Mouse (Mus musculus): ENCODE results near the gene Mybpc2.

Mybpc2 gene

DNA sequence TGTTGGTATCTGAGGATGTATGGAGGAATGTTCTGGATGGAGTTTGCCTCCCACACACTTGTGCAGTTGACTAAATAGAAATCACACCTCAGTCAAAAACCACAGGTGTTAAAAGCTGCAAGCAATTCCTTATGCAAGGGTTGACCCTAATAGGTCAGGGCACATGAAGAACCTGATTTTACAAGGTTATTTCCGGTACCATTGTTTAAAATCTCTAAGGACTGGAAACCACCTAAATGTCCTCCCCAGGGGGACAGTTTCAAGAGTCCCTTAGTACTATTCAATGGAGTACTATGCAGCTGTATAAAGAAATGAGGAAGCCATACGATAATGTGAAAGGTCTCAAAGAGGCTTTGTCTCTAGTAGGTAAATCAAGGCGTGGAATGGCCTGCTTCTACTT is 21.8 kb upstream of the Mybpc2 start:
- DNase-seq (ENCODE audit: low spot score in 2 of 2): no peak

DNA sequence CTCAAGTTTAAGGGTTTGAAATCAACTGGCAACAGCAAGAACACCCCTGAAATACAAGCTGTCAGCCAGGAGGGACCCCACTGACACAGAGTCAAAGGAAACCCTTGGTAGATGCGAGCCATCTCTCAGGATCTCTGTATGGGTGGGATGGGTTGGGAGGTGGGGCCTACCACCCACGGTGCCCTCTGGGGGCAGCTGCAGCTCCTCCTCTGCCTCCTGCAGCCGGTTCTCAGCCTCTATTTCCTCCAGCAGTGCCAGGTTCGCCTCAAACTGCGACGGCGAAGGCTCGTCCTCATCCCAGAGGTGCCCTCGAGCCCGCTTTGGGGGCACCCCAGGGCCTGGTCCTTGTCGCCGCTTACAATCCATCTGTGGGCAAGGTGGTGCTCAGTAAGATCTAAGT is 18.6 kb upstream of the Mybpc2 start:
- DNase-seq (ENCODE audit: low spot score in 2 of 2): no peak

DNA sequence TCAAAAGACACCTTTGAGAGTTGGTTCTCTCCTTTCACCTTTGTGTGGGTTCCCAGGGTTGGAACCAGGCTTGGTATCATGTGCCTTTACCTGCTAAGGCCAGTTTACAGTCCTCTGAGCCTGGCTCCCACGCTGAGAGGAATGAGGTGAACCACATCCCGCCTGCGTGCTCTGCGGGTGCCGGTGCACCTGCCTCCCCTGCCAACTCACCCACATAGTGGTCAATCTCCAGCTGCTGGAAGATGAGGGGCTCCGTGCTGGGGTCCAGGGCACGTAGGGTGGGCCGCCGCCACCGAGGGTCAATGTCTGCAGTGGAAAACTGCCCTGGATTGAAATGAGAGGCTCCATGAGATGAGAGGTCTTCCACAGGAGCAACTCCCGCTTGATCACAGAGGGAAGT is 18.1 kb upstream of the Mybpc2 start:
- DNase-seq (ENCODE audit: low spot score in 2 of 2): no peak

DNA sequence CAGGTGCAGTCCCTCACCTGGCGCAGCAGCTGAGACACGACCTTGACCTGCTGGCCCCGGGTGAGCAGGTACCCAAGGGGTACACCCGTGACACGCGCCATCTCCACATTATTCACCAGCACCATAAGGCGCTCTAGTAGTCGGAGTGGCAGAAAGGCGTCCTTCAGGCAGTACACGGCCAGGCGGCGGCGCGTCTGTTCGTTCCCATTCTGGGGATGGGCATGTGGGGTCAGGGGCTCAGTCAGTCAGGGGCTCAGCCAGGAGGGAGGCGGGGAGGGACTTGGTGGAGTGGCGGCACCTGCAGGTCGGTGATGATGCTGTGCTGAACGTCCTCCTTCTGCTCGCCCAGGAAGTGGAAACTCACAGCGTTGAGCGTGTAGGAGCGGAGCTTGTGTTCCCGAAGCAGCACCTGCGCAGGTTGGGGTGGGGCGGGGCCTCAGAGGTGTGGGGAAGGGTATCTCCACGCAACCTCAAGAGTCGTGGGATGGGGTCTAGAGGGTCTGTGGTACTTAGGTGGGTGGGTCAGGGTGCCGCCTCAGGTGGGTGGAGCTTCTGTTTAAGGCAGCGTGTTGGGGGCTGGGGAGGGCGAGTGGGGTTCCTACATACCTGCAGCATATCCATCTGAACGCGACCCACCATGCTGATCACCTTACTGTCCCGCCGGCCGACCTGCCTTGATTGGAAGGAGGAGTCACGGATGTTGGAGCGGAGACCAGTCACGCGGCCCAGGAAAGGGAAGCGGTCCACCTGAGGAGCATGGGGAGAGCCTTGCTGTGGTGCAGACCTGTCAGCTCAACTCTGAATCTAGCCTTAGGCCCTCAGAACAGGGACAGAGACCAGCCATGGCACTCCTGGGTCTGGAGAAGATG is 14.5 kb upstream of the Mybpc2 start:
- DNase-seq (ENCODE audit: low spot score in 2 of 2): no peak

DNA sequence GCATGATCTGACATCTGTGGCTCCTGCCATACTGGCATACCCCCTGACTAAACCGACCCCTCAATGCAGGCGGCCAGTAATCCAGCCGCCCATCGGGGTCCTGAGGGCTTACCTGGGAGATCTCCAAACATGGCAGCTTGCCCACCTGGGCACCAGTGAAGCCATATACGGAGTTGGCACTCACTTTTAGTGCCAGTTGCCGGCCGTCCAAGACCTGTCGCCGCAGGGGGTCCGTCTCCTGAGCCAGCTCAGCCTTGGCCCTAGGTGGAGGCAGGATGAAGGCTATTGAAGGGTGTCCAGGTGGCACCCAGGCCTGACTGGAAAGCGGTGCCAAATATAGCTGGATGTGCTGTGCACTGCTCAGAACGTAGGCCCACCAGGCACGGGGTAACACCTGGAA is 13.0 kb upstream of the Mybpc2 start:
- DNase-seq (ENCODE audit: low spot score in 2 of 2): no peak

DNA sequence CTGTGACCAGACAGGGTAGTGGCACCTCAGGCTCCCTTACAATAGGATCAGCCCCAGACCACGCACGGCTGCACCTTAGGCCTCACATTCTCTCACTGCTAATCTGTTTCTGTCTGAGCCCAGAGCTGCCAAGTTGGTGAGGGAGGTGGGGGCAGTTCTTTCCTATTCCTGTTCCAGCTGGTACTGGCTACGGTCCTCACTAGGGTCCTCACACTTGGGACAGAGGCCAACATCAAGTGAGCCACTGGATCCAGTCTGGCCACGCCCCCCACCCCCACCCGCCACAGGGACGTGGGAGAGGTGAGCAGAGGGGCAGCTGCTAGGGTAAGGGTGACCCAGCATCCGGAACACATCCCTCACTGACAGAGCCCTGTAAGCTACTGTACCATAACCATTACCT is 12.6 kb upstream of the Mybpc2 start:
- DNase-seq (ENCODE audit: low spot score in 2 of 2): no peak

DNA sequence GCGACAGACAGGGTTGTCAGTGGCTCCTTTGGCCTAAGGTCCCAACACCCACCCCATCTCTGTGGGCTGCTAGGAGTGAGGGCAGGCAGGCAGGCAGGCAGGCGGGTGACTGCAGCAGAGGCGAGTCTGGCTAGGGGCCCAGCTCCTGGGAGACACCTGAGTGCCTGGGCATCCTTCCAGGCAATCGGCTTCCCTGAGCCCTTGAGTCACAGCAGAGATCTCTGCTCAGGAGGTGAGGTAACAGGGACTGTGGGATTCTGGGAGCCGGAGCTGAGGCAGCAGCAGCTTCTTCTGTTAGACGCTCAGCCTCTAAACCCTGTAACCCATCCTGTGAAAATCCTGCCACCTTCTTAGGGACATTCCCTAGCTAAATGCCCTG is 12.1 kb upstream of the Mybpc2 start:
- DNase-seq (ENCODE audit: low spot score in 2 of 2): no peak

DNA sequence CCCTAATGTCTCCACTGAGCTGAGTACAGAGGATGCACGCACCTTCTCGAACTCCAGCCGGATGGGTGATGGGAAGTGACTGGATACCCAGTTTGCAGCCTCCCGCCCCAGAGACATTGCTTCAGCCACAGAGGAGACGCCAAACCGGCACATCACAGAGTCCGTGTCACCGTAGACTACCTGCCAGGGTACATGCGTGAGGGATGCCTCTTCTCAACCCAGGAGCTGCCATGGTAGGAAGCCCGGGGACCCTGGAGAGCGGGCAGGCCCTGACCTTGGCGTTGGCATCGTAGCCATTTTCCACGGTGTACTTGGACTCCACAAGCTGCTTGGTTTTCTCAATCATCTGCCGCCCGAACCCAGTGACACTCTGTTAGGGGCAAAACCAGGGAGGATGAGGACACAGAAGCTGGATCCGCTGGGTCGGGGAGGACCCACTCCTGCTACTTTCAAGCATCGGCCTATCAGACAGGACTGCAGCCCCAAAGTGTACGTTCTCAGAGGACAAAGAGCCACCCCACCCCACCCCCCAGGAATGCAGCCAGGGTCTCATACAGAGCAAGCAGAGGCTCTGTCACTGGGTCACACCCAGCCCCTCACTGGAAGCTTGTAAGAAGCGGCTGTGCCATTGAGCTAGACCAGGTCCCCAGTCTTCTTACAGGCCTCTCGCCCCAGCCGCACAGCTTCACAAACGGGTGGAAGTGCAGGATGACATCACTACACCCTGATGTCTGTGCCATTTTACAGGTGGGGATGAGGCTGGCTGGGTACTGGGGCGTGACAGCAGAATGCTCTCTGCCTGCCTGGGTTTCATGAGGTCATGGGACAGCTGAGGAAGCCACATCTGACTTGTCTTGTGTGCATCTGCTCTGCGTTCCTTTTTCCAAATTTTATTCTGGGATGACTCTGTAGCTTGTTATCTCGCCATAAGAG is 11.5 kb upstream of the Mybpc2 start:
- no peak for DNase-seq (ENCODE audit: low spot score in 2 of 2)

DNA sequence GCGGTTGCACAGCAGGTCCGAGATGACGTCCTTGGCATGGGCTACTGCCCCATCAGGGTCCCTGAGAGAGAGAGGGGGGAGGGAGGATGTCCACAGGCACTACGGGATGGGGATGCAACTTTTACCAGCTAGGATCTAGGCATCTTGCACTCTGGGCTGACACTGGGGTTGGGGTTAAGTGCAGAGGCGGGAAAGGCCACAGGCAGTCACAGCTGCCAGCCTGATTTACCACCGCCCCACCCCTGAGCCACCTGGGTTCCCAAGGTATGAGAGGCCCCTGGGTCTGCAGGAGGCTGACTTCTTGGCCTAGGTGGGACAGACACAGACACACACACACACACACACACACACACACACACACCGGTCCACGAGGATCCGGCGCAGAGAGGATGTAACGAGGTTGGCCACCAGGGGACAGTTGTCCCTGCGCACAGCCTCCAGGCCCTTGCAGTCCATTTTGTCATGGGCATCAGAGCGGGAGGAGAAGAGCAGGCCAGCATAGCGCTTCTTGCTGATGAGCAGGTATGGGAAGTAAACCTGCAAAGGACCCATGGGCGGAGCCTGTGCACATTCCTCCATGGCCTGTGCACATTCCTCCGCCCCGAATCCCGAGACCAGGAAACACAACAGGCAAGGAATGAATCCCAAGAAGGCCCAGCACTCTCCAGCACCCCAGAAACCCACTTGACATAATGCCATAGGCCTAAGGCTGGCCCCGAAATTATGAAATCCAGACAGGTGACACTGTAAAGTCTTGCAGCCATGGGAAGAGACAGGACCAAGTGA is 10.4 kb upstream of the Mybpc2 start:
- DNase-seq (ENCODE audit: low spot score in 2 of 2): no peak

DNA sequence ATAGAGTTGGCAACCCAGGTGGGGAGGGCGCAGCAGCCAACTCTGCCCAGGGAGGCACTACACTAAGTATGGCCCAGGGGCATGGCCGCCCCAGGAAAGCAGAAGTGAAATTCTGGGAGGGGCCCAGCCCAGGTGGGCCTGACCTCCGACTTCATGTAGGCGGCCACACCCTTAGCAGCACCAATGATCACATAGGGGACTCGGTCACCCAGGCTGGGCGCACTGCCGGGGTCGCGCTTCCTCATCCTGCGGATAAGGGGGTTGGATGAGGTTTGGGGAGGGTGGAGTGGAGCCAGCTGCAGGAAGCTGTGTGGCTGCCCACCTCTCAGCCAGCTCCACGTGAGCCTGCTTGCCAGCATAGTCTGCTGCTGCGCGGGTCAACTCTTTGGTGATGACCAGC is 9.8 kb upstream of the Mybpc2 start:
- DNase-seq (ENCODE audit: low spot score in 2 of 2): no peak

DNA sequence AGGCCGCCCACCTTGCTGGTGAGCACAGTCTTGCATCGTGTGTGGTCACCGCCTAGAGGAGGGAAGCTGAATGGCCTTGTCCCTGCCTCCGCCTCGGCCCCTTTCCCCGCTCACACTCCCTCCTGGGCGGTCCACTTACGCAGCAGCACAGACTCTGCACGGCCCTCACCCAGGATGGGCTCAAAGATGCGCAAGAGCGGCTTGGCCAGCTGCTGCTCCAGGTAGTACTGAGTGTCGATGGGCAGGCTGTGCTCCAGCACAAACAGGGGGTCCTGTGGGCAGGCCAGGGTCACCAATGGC is 9.2 kb upstream of the Mybpc2 start:
- DNase-seq (ENCODE audit: low spot score in 2 of 2): no peak

DNA sequence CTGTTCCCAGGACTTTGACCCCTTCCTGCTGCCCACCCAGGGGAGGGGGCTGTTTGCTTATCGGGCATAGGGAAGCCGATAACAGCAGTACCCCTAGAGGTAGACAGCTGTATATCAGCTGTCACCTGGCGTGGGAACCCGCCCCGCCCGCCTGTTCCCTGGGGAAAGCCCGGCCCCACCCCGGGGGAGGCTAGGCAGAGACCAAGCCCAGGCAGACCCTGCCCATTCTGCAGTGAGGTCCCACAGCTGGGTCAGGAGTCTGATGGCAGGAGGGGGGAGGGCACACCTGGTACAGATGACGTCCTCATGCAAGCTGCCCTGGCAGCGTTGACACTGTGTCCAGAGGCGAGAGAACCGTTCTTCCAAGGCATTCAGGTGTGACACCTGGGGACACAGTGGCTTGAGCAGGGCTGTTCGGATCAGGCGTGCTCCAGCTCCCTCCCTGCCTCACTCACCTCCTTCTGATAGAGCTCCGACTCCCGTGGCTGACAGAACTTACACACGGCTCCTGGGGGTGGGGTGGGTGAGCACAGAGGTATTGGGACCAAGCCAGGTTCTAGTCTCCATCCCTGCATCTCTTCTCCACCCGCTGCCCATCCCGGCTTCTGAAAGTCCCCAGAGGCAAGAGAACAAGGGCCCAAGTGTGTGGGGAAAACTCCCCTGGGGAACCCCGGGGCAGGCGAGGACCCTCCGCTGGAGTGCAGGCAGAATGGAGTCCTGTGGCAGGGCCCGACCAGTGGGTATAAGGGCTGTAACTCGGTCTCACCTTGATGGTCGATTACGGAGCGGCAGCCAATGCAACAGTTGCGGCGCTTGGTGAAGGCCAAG is 8.7 kb upstream of the Mybpc2 start:
- DNase-seq (ENCODE audit: low spot score in 2 of 2): no peak

DNA sequence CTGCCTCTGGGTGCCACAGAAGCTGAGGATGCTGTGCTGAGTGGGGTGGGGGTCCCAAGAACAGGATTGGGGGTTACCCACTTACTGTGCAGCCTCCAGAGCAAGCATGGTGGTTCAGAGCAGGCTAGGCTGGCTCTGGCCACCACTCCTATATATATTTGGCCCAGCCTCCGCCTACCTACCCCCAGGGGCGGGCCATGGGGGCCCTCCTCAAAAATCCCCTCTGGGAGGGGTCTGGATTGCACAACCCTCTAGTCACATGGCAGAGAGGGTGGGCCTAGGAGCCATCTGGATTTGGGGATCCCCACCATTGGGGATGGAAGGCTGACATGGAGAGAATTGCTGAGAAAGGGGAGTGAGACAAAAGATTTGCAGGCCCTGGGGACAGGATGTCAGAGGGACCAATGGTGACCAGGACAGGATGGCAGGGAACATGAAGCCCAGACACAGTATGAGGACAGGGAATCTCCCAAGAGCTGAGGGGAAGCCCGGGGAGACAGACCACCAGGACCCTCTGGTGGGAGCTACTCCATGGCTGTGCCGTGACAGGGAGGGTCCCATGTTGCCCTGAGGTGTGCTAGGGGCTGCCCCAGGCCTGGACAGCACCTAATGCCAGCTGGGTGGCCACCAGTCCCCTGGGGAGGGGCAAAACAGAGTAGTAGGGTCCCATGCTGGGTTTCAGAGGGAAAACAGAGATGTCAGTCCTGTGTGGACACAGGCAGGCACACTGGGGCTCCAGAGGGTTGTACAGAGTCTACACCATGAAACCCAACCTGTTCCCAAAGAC is 7.7 kb upstream of the Mybpc2 start, which contains the start of gene Spib:
Spib (minus strand) TSS at position 126 of the 787 bp plus-strand sequence.
- DNase-seq (ENCODE audit: low spot score in 2 of 2): no peak

DNA sequence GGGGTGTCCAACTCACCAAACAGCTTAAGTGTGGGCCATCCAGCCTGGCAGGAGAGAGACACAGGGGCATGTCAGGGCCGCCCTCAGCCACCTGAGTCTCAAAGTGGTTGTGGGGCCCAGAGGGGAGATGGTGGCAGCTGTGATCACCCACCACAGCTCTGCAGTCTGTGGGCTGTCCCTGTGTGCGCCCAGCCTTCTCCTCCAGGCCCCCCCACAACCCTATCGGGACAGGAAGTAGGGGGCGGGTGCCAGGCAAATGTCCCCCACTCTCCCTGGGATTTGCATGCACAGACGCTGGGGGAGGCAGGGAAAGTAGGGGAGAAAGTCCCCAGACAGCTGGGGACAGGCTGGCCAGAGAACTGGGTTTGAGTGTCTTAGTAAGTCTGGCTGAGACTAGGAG is 6.8 kb upstream of the Mybpc2 start:
- no peak for DNase-seq (ENCODE audit: low spot score in 2 of 2)

DNA sequence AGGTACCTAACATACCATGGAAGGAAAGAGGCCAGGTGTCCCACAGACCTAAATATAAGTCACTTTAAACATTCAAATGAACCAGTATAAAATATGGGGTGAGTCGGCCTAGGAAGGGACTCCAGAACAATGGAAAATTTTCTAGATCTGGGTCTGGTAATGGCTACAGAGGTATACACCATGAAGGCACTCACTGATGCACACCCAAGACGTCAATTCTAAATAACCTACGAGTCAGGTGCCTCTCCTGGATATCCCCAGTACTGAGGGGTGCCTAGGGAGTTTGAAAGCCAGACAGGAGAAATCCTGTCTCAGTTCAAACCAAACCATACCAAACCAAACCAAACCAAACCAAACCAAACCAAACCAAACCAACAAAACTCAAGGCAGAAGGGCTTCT is 6.1 kb upstream of the Mybpc2 start:
- no peak for DNase-seq (ENCODE audit: low spot score in 2 of 2)

DNA sequence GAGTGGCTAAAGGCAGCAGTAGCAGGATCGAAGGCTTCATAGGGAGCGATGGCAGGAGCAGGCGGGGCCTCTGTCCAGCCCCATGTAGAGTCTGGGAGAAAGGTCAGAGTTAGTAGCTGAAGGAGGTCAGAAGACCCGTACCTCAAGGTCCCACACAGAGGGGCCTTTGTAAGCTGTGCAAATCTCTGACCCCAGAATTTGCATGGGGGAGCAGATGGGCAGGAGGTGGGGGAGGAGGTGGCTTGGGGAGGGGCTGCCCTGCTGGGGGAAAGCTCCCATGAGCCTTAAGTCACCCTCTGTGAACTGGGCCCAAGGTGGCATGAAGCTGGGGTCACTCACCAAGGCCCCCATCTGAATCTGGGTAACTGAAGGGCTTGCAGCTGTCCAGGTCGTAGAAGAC is 5.1 kb upstream of the Mybpc2 start:
- no peak for DNase-seq (ENCODE audit: low spot score in 2 of 2)

DNA sequence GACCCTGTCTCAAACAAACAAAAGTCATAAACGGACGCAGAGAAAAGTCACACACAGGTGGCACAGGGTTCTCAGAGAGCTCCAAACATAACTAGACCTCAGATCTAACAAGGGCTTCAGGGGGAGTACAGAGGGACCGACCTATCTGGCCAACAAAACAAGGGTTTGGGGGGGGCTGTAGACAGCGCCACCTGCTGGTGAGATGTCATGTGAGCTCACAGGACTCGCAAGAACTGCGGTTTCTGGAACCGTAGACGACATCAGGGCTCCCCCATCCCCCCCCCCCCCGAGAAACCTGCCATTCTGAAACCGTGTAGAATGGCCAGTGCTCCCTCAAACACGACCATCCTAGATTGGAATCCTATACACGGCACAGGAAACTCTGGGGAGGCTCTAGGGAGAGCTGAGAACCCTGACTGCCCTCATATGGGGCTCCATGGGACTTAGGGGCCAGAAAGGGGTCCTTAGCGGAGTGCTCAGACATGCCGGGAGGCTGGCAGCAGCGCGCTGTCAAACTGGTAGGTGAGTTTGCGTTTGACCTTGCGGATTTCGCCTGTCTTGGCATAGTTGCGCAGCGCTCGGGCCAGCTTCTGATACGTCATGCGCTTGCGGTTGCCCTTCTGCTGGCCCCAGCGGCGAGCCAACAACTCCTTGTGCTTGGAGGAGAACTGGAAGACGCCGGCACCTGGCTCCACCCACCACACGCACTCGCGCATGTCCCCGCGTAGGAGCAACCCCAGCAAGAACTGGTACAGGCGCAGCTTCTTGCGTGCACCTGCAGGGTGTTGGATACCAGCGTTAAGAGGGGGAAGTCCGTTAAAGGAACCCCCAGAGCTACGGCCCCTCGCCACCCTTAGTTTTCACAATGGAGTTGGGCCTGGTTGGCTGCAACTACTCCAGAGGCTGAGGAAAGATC is 3.3 kb upstream of the Mybpc2 start:
- peak in 1 of 2 experiments; percentile 61 for DNase-seq (ENCODE audit: low spot score in 2 of 2)

DNA sequence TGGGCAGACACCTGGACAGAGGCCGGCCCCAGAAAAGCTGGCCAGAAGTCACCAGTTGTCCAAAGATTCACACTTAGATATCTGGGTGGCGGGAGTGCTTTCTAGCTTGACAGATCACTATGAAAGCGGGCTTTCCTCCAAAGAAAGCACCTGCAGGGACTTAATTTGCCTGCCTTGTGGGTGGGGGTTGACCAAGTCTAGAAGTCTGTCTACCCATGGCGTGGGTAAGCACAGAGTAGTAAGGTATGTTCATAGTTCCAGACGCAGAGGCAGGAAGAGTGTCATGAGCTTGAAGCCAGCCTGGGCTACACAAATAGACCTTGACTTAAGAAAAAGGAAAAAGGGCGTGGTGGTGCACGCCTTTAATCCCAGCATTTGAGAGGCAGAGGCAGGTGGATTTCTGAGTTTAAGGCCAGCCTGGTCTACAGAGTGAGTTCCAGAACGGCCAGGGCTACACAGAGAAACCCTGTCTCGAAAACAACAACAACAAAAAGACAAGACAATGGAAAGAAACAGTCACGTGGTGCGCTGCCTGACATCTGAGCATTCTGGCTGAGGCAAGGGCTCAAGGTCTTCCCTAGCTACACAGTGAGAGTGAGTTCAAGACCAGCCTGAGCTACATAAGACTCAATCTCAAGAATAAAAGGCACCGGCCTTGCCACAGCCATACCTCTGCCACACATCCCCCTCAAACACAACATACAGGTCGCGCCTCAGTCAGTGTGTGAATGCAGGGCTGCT is 2.1 kb upstream of the Mybpc2 start:
- no peak for DNase-seq (ENCODE audit: low spot score in 2 of 2)

Measured in frontal cortex, postnatal 10 days (tissue).